Mouse (Mus musculus) thymus, postnatal 25 days (tissue): ENCODE results near the gene Fastkd1.
"Not testable (repeated sequence)": the region's sequence is repeated elsewhere in the genome, so short reads cannot be mapped to it uniquely, and the experiment has no call there.

Experiments used
- DNase-seq: peaks from one replicate; pipeline ENCODE4 v3.0.0; 2022

Fastkd1 gene

GRCm38 (mm10) chr2:69668414-69668813 is 44.9 kb downstream of the Fastkd1 start:
- no peak for DNase-seq

DNA sequence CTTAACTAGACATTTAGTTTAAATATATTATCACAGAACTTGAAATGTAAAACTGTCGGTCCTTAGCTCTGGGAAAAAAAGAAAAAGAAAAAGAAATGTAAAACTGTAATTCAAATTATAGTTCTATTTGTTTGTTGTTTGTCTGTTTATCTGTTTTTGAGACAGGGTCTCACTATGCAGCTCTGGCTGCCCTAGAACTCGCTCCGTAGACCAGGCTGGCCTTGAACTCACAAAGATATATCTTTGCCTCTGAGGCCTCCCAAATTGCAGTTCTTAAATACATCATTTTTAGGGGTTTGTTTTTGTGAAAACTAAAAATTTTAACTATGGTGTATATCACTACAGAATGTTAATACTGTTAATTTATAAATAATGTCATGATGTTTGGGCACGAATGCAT is 45.7 kb downstream of the Fastkd1 start:
- DNase-seq: no peak

- no peak for DNase-seq
Observed at GRCm38 (mm10) chr2:69663827-69664476, 49.4 kb downstream of the Fastkd1 start.

DNA sequence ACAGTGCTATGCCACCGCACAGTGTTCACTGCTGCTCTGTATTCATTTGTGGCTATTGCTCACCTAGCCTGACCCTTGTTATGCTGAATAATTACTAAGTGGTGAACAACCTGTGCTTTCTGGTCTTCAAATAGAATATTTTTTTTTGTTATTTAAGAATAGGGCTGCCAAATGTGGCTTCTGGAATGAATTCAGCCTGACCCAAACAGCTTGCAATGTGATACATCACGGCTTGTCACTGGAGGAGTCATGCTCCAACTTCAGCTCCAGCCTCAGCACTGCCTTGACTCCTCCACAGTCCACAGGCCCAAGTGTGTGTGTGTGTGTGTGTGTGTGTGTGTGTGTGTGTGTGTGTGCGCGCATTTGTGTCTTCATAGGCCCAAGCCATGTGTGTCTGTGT is 54.0 kb downstream of the Fastkd1 start:
- DNase-seq: no peak

DNA sequence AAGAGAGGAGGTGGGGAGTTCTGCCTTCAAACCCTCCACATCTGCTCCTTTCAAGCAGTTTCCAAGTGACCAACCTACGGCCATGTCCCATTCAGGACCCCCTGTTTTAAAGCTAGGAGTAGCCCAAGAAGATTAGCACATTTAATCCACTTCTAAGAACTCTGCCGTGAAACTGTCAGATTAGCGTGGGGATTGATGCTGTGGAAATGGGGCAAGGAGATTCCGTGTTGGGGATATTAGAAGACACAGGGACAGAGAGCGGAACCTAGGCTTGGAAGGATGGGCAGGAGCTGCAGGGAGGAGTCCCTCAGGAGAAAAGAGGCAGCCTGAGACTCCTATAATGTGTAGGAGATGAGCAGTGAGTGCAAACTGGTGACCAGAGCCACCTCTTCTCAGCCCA is 63.6 kb downstream of the Fastkd1 start:
- no peak for DNase-seq

GRCm38 (mm10) chr2:69646726-69647490 is 66.4 kb downstream of the Fastkd1 start, which contains the start of gene Bbs5:
Gene Bbs5, plus strand, starts transcription at chr2:69647171.
- DNase-seq: peak; percentile 72

DNA sequence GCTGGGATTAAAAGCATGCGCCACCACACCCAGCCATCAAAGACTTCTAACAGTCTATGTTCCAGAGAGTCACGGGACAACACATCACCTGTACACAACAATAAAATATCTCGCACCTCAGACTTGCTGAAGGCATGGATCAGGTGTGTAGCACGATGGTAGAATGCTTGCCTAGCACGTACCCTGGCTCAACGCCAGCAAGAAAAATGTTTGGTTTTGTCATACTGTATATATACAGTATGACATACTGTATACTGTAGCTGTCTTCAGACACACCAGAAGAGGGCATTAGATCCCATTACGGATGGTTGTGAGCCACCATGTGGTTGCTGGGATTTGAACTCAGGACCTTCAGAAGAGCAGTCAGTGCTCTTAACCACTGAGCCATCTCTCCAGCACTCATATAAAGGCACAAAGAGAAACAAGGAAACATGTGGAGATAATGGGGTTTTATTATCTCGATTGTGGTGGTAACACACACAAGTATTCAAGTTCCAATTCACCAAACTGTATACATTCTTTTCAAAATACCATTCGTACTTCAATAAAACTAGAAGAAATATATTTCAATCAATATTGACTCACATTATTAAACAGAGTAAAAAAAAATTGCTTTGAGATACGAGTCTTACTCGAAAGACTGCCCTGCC is 68.2 kb downstream of the Fastkd1 start:
- DNase-seq: no peak

DNA sequence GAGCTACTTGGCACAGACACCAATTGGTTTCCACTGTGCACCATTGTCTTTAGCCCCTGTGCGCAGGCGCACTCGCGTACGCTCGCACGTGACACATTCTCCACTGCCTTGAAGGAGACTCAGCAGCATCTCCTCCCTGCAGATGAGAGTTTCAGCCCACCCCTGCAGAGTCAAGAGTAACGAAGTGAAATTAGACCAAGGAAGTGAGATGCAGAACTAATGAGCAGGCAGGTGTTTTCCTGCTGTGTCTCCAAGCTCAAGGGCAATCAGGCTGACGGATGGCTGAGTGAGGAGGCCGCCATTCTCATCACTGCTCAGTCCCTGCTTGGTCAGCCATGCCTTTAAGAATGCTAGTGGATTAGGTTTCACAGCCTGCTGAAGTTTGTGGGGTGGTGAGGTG is 73.2 kb downstream of the Fastkd1 start:
- DNase-seq: no peak

DNA sequence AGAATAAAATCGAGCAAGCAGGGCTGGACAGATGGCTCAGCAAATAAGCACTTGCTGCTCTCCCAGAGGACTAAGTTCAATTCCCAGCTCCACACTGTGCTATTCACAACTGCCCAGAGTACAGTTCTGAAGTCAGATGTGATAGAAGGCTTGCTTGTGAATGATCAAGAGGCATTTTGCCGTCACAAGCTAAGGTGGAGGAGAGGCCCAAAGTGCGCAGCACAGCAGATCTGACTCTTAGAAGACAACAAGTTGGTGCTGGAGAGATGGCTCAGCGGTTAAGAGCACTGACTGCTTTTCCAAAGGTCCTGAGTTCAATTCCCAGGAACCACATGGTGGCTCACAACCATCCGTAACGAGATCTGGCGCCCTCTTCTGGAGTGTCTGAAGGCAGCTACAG is 75.3 kb downstream of the Fastkd1 start:
- not testable (repeated sequence) for DNase-seq
